Mouse (Mus musculus) spleen, adult 12 weeks (tissue): ENCODE measurements at regions not wholly inside any gene's neighbourhood (a gene's known extent, or its start where the extent isn't known, plus 50 kb on each side); places are given as distances from the start of the nearest gene placed in this dataset.

Experiments used
- DNase-seq: peaks from one replicate; pipeline ENCODE4 v3.0.0; 2022; ENCODE audit warnings: low spot score

GRCm38 (mm10) chr4:56261992-56262391 is 477.9 kb upstream of the Gm26657 start:
- no peak for DNase-seq

GRCm38 (mm10) chr4:56252375-56252774 is 487.5 kb upstream of the Gm26657 start:
- DNase-seq: no peak

GRCm38 (mm10) chr4:56251766-56252165 is 488.1 kb upstream of the Gm26657 start:
- DNase-seq: no peak

GRCm38 (mm10) chr4:56250611-56251010 is 489.3 kb upstream of the Gm26657 start:
- DNase-seq: no peak

- no peak for DNase-seq
Measured at GRCm38 (mm10) chr4:56243863-56244262, 496.0 kb upstream of the Gm26657 start.

- DNase-seq: no peak
Measured at GRCm38 (mm10) chr4:56238496-56239488, 501.1 kb upstream of the Gm26657 start.

GRCm38 (mm10) chr4:56231414-56231813 is 508.5 kb upstream of the Gm26657 start:
- no peak for DNase-seq

GRCm38 (mm10) chr4:56230451-56230850 is 509.4 kb upstream of the Gm26657 start:
- no peak for DNase-seq

GRCm38 (mm10) chr4:56226493-56226892 is 513.4 kb upstream of the Gm26657 start:
- DNase-seq: no peak

- DNase-seq: no peak
Measured at GRCm38 (mm10) chr4:56224542-56224941, 515.3 kb upstream of the Gm26657 start.

- peak; percentile 41 for DNase-seq
Measured at GRCm38 (mm10) chr4:56222023-56222776, 517.7 kb upstream of the Gm26657 start.

- no peak for DNase-seq
Measured at GRCm38 (mm10) chr4:56220531-56220930, 519.3 kb upstream of the Gm26657 start.

- DNase-seq: no peak
Measured at GRCm38 (mm10) chr4:56209499-56209898, 530.4 kb upstream of the Gm26657 start.

- no peak for DNase-seq
Measured at GRCm38 (mm10) chr4:56207726-56208125, 532.1 kb upstream of the Gm26657 start.

- DNase-seq: no peak
Measured at GRCm38 (mm10) chr4:56205069-56205468, 534.8 kb upstream of the Gm26657 start.

- no peak for DNase-seq
Measured at GRCm38 (mm10) chr4:56193365-56193764, 546.5 kb upstream of the Gm26657 start.

- no peak for DNase-seq
Measured at GRCm38 (mm10) chr4:56192516-56192915, 547.4 kb upstream of the Gm26657 start.

- no peak for DNase-seq
Measured at GRCm38 (mm10) chr4:56179566-56179965, 560.3 kb upstream of the Gm26657 start.

GRCm38 (mm10) chr4:56178844-56179481 is 560.9 kb upstream of the Gm26657 start:
- DNase-seq: no peak

- no peak for DNase-seq
Measured at GRCm38 (mm10) chr4:56161257-56161594, 578.6 kb upstream of the Gm26657 start.

- DNase-seq: no peak
Measured at GRCm38 (mm10) chr4:56160551-56161256, 579.2 kb upstream of the Gm26657 start.

GRCm38 (mm10) chr4:56157521-56158065 is 582.3 kb upstream of the Gm26657 start:
- no peak for DNase-seq
